ENCODE assay signal across 12 mouse cellular contexts in genomic region chr13:18840366-18840765, GRCm38 (mm10).
"Had no signal": no experiment of that assay in that cellular context is flagged by ENCODE, and none has a peak within 500 bp of the region (broad histone marks: within the 10 kb centered on the region; RNA-seq: fewer than 3 reads in every experiment).

No protein-coding gene starts in this region.

- DNase-seq: gastrocnemius, postnatal 14 days; gastrocnemius, postnatal 36 days; heart, adult 11 months; heart, adult 2 months; heart, postnatal 14 days; heart, postnatal 36 days; kidney, adult 11 months; kidney, adult 2 months; kidney, postnatal 10 days; kidney, postnatal 25 days; kidney, postnatal 4 days; liver had no signal
